Mouse (Mus musculus) ES-E14 (cell line): ENCODE data around the gene Zfp770. TPM values are rescaled to one million over a fixed set of nuclear protein-coding genes. Genes with fewer than 3 reads are reported as not detected.

Experiments used
- DNase-seq: peaks from one replicate; pipeline ENCODE4 v3.0.0-alpha.2; 2013; ENCODE audit warnings: low read depth, low spot score
- H3K27ac ChIP-seq: 2 replicates; pipeline ENCODE4 v1.5.1; 2012; ENCODE audit warnings: low read depth, mild to moderate bottlenecking, low read length, moderate library complexity, mixed read lengths; ENCODE audit not compliant: poor library complexity, insufficient read depth, severe bottlenecking
- H3K36me3 ChIP-seq: 2 replicates; pipeline ENCODE4 v1.6.1; 2012; ENCODE audit warnings: mild to moderate bottlenecking, low read length, moderate library complexity, mixed read lengths; ENCODE audit not compliant: control insufficient read depth, poor library complexity, insufficient read depth, severe bottlenecking
- H3K4me1 ChIP-seq, 2 experiments: fragments of 150-350 bp in 1 of 2; sonication (generic) in 1 of 2; 2 replicates each; pipeline ENCODE4 v1.6.1; 2012; ENCODE audit warnings: low read length in 2 of 2, mild to moderate bottlenecking in 1 of 2, mixed read lengths in 1 of 2; ENCODE audit not compliant: control insufficient read depth in 2 of 2, insufficient read depth in 2 of 2, poor library complexity in 1 of 2
- H3K4me3 ChIP-seq, 2 experiments: fragments of 150-350 bp in 1 of 2; sonication (generic) in 1 of 2; 2 replicates each; pipeline ENCODE4 v1.5.1; 2012; ENCODE audit warnings: low read length in 2 of 2, low read depth in 1 of 2, mild to moderate bottlenecking in 1 of 2, mixed read lengths in 1 of 2; ENCODE audit not compliant: insufficient read depth in 1 of 2, poor library complexity in 1 of 2, severe bottlenecking in 1 of 2
- H3K9ac ChIP-seq: 2 replicates; pipeline ENCODE4 v1.6.1; 2012; ENCODE audit warnings: low read depth, mild to moderate bottlenecking, low read length, mixed read lengths; ENCODE audit not compliant: poor library complexity, insufficient read depth, severe bottlenecking
- H3K9me3 ChIP-seq: fragments of 150-350 bp; sonication (generic); 2 replicates; pipeline ENCODE4 v1.6.1; 2012; ENCODE audit warnings: low read depth, mild to moderate bottlenecking, low read length; ENCODE audit not compliant: control insufficient read depth, insufficient read depth
- CHD2 ChIP-seq: IDR thresholded peaks from 2 replicates; pipeline ENCODE4 v1.6.1; 2014; ENCODE audit warnings: mild to moderate bottlenecking, low read depth, low read length, inconsistent platforms
- HCFC1 ChIP-seq: IDR thresholded peaks from 2 replicates; pipeline ENCODE4 v1.6.1; 2012; ENCODE audit warnings: low read length, inconsistent platforms, borderline replicate concordance; ENCODE audit not compliant: insufficient read depth
- MAFK ChIP-seq: IDR thresholded peaks from 2 replicates; pipeline ENCODE4 v1.6.1; 2014; ENCODE audit warnings: mild to moderate bottlenecking, low read depth, low read length, inconsistent platforms; ENCODE audit not compliant: insufficient read depth
- ZC3H11A ChIP-seq: IDR thresholded peaks from 2 replicates; pipeline ENCODE4 v1.6.1; 2012; ENCODE audit warnings: low read depth, mild to moderate bottlenecking, inconsistent platforms, low read length, borderline replicate concordance
- ZNF384 ChIP-seq: IDR thresholded peaks from 2 replicates; pipeline ENCODE4 v1.6.1; 2012; ENCODE audit warnings: low read depth, low read length, inconsistent platforms
- in situ Hi-C, 2 experiments: fragments of 600-800 bp; cut with MboI; formaldehyde crosslinking; loops; one replicate each; pipeline ENCODE4 v1.15.1; 2025; ENCODE audit warnings: low sequenced_read_pairs in 2 of 2, inconsistent platforms in 1 of 2; ENCODE audit not compliant: unreplicated experiment in 2 of 2
- total RNA-seq: library from RNA; depleted of rRNA; stranded (reverse); fragments of 300-350 nt; gene quantifications from 2 replicates; pipeline ENCODE4 v1.2.3, GENCODE M21; 2012

Gene Zfp770
- total RNA-seq, 1 experiment, result 11.5 TPM

DNA sequence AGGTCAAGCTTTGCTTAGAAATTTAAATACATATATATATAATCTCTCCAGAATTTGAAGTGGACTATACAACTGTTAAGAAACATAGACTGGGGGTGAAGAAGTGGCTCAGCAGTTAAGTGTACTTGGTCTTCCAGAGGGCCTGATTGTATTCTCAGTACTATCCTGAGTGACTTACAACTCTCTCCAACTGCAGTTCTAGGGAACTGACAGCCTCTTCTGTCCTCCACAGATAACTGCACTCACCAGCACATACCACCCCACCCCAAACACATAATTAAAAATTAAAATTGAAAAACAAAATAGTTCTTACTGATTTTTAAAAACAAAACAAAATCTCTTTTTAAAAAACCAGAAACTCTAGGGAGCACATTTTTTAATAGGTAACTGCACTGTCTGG lies 28.0 kb downstream of the Zfp770 start:
- in situ Hi-C loops, result no loop called here

DNA sequence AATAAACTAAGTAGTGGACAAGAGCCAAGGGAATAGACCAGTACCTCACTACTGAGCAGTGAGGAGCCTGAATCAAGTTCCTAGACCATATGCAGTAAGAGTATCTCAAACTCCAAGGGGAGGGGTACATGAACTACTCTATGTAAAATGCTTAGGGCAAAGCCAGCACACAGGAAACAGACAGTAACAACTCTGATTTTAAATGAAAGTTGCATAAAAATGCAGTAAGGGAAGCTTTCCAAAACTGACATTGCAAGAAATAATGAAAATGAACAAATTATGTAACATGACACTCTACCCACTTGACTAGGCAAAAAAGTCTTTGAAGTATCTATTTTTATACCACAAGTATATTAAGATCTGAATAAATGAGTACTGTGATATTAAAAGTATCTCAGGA lies 33.4 kb downstream of the Zfp770 start:
- no peak overlapping the region for H3K4me3 ChIP-seq
- in situ Hi-C loops, result no loop called here
- peaks cover 0 to 2% of the 10 kb centered on the region in 2 experiments; a peak in 1 of 4 replicates for H3K4me1 ChIP-seq
- DNase-seq, result no peak
- no peak overlapping the region for H3K27ac ChIP-seq
- H3K9ac ChIP-seq, result no peak overlapping the region
- H3K36me3 ChIP-seq, result peaks cover 13% of the 10 kb centered on the region
- H3K9me3 ChIP-seq, result no peaks in the 10 kb centered on the region
- TF ChIP-seq MAFK (no peak), HCFC1 (no peak), CHD2 (no peak), ZC3H11A (no peak), ZNF384 (no peak)

More for the DNA sequence above, 28.0 kb downstream of the Zfp770 start:
- TF ChIP-seq ZC3H11A, result no peak
- no peak overlapping the region for H3K4me3 ChIP-seq
- peaks cover 7% of the 10 kb centered on the region; the same call in 1 of the 2 replicates for H3K36me3 ChIP-seq
- DNase-seq, result no peak
- no peaks in the 10 kb centered on the region for H3K9me3 ChIP-seq
- peaks cover 4 to 6% of the 10 kb centered on the region in 2 experiments; a peak in 3 of 4 replicates for H3K4me1 ChIP-seq
- H3K9ac ChIP-seq, result no peak overlapping the region
- no peak overlapping the region for H3K27ac ChIP-seq

DNA sequence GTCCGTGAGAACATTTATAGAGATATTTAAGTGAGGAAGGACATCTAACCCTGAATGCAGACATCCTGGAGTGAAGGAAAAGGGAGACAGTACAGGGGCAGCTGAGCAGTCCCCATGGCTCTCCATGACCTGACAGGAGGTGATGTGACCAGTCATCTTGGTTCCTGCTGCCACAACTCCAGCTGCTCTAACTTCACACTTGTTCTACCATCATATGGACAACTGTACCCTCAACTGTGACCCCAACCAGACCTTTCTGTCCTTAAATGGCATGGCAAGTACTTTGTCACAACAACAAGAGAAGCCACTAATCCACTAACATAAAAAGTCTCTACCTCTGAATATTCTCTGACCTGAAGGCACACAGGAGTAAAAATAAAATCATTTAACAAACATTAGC lies 39.3 kb downstream of the Zfp770 start:
- no peak for DNase-seq
- Histone ChIP-seq H3K36me3 (peaks cover 16% of the 10 kb centered on the region), H3K4me1 (no peaks in the 10 kb centered on the region), H3K4me3 (no peak overlapping the region), H3K9ac (no peak overlapping the region), H3K27ac (no peak overlapping the region), H3K9me3 (no peaks in the 10 kb centered on the region)
- TF ChIP-seq ZNF384 (no peak), CHD2 (no peak), HCFC1 (no peak), ZC3H11A (no peak), MAFK (no peak)
- in situ Hi-C loops, result no loop called here

DNA sequence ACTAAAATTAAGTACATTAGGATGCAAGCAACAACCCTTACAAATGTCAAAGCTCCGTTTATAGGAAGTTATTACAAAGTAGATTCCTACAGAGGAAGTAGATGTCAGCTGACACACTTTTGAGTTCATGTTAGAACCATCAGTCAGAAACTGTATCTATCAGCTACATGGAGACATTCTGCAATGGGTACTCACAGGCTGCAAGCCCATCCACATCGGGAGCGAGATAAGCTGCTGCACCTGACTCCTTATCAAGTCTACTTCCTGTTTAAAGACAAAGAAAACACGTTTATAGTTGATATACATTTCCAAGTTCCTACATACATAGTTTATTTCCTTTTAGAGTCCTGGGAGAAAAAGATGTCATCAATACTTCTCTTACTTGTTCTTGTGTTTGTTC lies 43.9 kb downstream of the Zfp770 start:
- no peaks in the 10 kb centered on the region for H3K9me3 ChIP-seq
- no peak overlapping the region for H3K9ac ChIP-seq
- no peaks in the 10 kb centered on the region for H3K4me1 ChIP-seq
- peaks cover 21% of the 10 kb centered on the region for H3K36me3 ChIP-seq
- TF ChIP-seq CHD2, result no peak
- TF ChIP-seq ZC3H11A, result no peak
- no peak for TF ChIP-seq HCFC1
- no peak for TF ChIP-seq ZNF384
- TF ChIP-seq MAFK, result no peak
- H3K27ac ChIP-seq, result no peak overlapping the region
- H3K4me3 ChIP-seq, result no peak overlapping the region
- in situ Hi-C loops, result no loop called here
- DNase-seq, result no peak

DNA sequence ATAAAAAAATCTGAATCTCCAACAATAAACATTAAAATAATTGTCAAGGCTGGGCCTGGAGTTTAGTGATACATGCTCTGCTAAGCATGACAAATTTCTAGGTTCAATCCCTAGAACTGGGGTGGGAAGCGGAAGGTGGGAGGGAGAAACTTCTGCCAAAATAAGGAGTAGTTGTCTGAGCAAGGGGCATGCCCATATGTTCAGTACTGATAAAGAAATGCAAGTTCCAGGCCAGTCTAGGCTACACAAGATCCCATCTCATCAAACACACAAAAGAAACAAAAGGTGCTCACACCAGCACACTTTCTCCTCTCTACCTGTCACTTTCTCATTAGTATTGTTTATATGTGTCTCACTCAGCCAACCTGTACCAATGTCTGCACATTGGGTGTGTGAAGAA lies 44.6 kb downstream of the Zfp770 start:
- H3K4me3 ChIP-seq, result no peak overlapping the region
- no peaks in the 10 kb centered on the region for H3K9me3 ChIP-seq
- peaks cover 18% of the 10 kb centered on the region for H3K36me3 ChIP-seq
- TF ChIP-seq HCFC1, result no peak
- TF ChIP-seq ZNF384, result no peak
- no peak for TF ChIP-seq MAFK
- no peak for TF ChIP-seq ZC3H11A
- TF ChIP-seq CHD2, result no peak
- H3K9ac ChIP-seq, result no peak overlapping the region
- no peak overlapping the region for H3K27ac ChIP-seq
- DNase-seq, result no peak
- in situ Hi-C loops, result no loop called here
- H3K4me1 ChIP-seq, result no peaks in the 10 kb centered on the region
